Mouse (Mus musculus): Measurements from ENCODE around the gene Trim62.
A peak's percentile ranks its signal among the peaks of the same experiment; 100 is the strongest.

Gene Trim62

DNA sequence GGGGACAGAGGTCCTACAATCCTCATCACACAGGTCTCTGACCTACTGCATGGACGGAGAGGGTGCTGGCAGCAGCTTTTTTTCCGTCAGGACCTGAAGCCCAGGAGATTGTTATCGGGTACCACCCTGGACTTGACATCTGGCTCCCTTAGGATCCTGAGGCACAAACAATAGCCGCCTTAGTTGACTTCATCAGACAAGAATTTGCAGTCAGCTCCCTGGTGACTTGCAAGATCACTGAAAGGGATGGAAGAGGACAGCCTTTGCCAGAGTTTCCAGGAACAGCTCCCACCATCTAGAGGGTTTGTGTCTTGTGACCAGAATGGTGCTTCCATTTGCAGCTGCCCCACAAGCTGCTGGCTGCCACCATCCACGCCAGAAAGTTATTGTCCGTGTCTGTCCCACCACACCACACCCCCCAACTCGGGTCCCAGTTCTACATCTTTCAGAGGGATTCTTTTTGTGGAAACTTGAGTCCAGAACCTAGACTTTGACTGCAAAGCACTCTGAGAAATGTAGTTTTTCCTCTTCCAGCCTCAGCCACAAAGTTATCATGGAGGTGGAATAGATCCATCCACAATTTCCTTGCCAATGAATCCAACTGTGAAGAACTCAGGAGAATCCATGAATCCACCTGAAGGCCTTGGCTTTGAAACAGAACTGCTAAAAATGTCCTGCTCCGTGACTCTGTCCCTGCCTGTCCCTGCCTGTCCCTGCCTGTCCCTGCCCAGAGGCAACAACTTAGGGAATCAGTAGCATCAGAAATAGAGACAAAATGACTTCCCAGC lies 27.1 kb downstream of the Trim62 start:
- peak in 1 of 2 experiments; percentile 41 for DNase-seq

DNA sequence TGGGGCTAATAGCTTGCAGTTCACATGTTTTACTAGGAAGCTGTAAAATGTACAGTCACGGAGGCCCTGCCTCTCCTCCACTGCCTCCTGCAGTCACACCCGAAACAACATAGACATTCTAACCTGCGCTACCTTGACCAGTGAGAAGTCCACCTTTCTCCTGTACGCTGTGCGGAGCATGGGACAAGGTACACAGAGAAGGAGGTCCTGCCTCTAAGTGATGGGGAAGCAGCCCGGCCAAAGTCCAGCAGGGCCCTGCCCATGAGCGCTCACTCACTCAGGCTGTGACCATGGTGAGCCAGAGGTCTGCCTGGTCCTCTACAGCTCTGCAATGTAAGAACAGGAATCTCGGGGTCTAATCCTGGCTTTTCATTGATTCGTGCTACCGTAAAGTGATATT lies 28.7 kb downstream of the Trim62 start:
- no peak for DNase-seq

DNA sequence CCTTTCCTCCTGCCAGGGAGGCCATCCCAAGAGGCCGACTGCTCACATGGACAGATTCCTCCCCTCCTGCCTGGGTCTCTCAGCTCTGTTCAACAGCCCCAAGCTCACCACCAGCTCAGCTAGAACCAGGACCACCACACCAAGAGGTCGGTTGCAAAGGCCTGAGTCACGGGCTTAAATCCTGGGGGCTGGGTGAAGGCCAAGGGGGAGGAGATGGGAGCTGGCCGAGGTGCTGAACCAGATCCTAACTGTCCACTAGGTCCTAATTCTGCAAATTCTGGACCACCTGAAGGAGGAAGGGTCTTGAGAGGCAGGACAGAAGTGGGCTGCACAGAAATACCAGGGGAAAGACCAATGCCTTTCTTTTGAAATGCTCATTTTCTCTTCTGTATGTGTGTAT lies 30.4 kb downstream of the Trim62 start:
- no peak for DNase-seq

DNA sequence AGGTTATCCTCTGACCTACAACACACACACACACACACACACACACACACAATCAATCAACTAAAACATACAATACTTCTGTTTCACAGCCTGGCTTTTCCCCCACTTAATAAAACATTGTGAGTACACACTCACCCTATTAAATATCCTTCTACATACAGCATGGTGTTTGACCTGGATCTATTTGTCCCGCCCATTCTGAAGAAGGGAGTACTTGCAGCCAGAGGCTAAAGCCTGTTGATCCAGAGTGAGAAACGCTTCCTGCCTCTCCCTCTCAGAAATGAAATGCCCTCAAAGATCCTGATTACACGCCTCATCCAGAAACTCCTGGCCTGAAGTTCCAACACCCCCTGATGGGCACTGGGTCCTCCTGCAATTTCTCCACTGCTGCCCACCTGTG lies 33.7 kb downstream of the Trim62 start:
- no peak for DNase-seq

DNA sequence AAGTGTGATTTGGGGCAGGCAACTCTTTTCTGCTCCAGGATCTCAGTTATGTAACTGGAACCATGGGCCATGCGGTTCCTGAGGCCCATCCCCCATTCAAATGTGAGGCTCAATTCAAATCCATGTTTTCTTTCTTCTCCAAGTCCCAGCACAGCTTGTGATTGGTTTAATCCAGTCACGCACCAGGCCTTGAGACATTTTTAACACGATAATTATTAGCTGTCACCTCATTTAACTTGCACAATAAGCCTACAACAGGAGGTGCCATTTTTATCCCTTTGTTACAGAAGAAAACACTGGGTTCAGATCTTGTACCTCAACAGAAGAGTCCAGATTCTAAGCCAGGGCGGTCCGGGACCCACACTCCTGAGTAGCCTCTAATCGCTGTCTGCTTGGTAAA lies 34.4 kb downstream of the Trim62 start:
- DNase-seq: no peak

DNA sequence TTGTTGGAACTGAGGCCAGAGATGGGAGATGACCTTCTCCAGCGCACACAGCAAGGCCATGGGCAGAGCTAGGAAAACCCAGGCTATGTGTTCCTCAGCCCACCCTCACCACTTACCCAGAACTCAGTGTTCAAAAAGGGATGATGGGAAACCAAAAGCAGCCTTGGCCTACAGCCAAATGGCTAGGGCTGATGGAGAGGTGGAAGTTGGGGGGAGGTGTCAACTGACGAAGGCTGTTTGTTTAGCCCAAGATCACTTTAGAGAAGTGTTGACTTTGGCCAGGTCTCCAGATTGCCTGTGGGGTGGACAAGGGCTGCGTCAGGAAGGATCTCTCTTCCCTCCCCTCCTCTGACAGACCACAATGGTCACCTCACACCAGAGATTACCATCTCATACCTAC lies 34.8 kb downstream of the Trim62 start:
- no peak for DNase-seq

DNA sequence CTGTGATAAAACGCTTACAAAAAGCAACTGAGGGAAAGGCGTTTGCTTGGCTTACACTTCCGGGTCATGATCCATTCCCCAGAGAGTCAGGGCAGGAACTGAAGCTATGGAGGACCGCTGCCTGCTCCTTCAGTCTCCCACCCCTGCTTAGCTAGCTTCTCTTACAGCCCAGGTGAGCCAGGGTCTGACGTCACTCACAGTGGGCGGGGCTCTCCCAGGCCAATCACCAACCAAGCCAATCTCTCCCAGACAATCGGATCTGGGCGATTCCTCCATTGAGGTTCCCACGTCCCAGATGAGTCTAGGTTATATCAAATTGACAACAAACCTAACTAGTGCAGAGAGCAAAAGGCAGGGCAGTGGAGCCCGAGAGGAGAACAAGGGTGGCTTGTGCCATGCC lies 35.7 kb downstream of the Trim62 start:
- no peak for DNase-seq

DNA sequence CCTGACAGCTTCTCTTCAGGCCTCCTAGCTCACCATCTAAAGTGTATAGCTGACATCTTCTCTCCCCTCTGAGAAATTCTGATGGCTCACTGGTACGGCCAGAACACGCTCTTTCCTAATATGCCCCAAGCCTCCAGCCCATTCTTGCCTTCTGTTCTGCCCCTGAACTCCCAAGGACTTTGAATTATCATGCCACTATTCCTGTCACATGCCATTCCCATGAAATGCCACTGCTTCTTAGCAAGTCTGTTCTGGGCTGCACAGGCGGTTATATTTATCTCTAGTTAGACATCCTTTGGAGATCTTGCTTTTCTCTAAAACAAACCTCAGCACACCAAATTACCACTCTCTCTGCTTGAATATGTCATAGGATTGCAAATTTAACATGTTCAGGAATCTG lies 40.2 kb downstream of the Trim62 start:
- no peak for DNase-seq

DNA sequence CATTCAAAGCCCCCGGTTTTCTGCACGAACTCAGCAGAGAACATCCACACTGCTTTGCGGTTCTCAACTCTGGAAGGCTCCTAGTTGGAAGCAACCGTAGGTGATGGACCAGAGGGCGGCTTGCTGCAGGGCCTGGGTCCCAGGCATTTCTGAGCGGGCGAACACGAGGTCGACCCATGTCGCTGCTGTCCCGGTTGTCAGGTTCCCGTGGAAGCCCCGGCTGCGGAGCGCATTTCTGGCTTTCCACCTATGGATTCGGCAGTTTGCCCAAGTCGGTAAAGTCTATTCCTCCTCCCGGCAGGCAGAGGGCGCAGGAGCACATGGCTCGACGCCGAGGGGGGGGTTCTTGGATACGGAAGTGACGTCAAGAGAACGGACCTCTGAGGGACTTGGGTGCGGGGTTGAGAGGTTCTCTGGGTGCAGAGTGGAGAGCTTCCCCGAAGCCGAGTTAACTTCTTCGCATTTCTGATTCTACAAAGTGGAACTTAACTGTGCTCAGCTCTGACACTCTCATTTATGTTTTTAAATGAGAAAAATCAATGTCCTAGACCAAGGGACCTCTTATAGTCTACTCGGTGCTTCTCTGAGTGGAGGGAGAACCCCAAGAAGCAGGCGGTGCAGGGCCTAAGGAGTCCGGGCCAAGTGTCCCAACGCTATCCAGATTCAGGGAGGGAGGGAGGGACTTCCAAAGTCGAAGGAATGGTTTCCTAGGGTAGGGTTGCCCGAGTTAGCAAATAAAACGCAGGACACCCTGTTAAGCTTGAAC lies 41.6 kb downstream of the Trim62 start:
- DNase-seq: peak; percentile 94 to 95

DNA sequence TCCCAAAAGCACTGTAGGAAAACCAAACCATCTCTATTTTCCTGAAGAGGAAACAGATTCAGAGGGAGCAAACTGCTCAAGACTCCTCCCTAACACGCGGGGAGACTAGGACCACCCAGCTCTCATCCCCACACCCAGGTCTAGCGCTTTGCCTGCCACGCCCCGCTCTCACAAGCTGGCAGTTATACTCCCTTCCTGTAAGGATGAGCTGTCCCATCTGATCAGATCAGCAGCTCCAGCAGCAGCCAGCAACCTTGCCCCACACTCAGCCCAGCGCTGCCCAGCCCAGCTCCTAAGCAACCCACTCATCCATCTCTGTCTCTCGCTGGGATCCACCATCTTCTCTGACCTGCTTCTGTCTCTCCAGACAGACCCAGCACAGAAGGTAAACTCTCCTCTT lies 49.4 kb downstream of the Trim62 start:
- DNase-seq: no peak

DNA sequence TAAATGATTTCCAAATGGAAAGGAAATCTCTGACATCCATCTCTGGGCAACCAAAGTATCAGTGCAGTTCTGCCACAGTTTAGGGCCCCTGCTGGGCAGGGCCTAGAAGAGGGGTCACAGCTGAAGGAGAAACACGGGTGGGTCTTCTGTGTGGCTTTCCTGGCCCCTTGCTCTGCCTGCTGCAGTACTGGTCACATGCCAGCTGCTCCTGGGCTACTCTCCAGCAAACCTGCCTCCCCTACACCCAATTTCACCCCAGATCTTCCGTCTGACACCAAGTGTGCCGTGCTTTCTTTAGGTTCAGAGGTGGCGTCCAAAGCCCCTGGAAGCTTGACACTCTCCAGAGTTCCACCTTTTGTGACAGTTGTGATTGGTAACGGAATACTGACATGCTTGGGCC lies 52.2 kb downstream of the Trim62 start:
- peak in 1 of 2 experiments; percentile 58 for DNase-seq

DNA sequence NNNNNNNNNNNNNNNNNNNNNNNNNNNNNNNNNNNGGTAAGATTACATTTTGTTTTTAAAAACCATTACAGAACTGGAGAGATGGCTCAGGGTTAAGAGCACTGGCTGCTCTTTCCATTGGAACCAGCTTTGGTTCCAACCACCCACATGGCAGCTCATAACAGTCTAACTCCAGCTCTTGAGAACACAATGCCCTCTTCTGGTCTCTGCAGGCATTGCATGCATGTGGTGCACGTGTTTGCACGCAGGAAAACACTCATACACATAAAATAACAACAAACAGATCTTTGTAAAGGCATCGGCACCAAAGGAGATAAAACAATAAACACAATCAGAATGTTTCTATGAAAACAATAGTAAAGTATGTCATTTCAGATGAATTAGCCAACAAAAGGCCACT lies 59.0 kb downstream of the Trim62 start:
- no peak for DNase-seq

DNA sequence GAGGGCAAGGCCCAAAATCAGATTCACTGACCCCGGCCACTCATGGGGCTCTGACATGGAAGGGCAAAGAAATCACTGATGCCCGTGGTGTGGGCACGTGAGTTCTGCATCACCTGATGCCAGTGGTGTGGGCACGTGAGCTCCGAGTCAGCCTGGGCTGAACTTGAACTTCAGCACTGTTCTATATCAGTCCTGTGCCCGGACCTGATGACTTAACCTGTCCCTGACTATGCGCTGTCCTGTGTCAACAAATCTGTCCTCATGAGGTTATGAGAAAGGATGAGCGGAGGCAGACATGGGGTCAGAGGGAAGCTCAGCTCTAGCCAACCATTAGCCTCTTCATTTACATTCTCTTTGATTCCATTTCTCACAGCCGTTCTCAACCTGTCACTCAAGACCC lies 63.4 kb downstream of the Trim62 start:
- no peak for DNase-seq

DNA sequence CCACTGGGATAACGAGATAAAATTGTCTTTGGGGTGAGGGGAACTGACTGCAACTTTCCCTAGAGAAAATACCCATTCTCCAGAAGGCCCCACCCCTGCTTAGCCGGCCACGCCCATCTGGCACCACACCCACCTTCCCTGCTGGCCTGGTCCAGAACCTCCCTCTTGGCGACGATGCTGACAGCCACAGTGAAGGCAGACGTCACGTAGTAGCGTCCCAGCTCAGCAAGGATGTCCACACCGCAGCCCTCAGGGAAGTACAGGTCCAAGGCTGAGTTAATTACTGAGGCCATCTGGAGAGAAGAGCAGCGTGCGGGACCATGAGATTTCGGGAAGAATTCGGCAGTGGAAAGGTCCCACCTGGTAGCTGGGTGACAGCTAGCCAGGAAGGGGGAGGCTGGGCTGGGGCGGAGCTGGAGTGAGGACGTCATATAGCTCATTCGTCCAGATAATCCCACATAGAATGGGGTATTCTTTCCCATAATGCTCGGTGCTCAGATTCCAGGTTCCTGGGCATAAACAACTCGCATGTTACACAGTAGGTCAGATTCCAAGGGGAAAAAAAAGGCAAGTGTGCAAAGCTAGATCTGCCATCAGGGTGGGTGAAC lies 64.0 kb downstream of the Trim62 start:
- peak in 1 of 2 experiments; percentile 63 for DNase-seq

DNA sequence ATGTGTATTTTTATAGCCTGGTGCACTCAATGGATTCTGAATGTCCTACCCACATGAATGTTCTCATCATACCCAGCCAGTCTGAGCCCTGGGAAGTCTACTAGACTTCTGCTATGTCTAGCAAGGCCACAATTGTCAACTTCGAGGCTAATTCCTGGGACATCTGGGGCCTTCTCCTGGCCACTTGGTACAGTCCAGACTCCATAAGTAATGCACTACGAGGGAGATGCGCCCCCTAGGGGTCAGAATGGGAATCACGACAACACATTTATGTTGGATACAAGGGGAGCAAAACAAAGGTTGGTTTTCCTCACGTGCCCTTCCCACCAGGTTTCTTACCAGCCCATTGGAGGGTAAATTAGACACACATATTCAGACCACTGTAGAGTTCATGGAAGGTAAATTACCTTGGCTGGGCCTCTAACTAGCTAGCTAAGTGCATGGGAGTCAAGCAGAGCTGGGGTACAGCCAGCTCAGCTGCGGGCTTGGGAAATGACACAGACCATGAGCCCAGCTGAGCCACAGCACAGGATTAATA lies 64.8 kb downstream of the Trim62 start:
- peak; percentile 59 to 84 for DNase-seq

DNA sequence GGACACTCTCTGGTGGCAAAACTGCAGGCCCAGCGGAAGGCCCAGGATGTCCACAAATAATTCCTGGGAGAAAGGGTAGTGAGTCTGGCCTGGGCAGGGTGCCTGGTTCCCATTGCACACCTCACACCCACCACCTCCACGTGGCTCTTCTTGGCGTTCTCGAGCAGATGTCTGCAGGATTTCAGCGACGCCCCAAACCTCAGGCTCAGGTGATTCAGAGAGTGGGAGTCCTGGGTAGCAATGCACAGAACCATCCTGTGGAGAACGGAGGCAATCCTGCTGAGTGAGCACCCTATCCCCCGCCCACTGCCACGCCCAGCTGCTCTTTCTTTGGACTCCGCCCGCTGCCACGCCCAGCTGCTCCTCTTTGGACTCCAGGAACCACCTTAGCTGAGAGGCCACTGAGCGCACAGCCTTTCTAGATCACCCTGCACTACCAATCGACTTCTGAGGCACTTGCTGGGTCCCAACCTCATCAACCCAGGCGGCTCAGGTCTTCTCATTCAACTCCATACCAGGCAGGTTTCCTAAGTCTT lies 66.2 kb downstream of the Trim62 start:
- DNase-seq: no peak

DNA sequence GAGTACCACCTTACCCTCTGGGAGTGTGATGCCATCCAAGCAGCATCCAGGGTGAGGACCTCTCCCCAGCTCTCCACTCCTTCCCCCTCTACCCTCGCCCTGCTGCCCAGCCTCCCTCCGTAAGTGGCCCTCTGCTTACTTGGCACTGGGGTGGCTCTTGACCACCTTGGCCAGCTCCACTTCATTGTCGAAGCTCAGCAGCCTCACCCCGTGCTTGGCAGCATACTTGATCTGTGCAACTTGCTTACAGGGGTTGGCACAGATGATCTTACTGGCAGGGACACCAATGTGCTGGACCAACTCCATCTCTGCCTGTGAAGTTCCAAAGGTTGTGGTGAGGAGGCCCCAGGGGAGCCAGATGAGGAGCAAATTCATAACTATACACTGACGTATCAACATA lies 67.1 kb downstream of the Trim62 start:
- peak; percentile 52 to 61 for DNase-seq

DNA sequence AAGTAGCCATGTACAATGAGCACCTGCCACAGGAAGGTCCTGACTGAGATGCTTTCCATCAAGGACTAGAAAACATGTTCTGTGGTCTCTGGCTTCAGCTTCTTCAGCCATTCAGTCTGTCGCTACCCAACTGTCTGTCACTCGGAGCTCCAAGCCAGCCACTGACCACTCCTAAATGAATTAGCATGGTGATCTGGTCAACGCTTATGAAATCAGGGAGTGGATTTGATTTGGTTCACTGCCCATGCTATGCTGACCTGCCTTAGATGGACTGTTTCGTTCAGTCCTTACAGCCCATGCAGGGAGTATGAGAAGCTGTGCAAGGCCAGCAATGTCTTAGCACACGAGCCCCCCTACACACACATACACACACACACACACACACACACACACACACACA lies 70.5 kb downstream of the Trim62 start:
- no peak for DNase-seq

DNA sequence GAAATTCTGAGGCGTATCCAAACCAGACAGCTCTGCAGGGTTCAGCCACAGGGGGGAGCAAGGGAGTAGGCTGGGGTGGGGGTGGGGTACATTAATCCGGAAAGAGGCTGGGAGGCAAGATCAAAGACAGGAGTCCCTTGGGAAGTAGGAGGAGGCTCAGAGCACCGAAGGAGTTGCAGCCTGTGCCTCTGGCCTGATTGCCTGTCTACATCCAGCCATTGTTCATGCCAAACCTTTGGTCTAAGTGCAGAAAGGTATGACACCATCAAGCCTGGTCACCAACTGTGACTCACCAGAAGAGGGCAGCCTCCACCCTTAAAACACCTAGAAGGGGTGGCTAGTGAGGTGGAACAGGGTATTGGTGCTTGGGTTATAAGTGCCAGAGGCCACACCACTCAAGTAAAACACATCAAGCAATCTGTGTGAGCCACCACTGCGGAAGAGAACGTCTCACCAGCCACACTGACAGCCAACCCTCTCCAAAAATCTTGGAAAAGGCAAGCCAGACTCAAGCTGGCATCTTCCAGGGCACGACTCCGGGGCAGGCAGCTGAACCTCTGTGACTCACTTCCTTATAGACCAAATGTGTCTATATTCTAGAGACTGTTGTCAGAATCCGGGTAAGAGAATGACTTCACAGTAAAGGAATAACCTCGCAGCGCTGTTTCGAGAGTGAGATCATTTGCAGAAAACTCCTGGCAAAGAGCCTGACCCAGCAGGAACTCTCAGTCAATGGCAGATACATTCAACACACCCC lies 74.0 kb downstream of the Trim62 start:
- peak; percentile 66 to 78 for DNase-seq

DNA sequence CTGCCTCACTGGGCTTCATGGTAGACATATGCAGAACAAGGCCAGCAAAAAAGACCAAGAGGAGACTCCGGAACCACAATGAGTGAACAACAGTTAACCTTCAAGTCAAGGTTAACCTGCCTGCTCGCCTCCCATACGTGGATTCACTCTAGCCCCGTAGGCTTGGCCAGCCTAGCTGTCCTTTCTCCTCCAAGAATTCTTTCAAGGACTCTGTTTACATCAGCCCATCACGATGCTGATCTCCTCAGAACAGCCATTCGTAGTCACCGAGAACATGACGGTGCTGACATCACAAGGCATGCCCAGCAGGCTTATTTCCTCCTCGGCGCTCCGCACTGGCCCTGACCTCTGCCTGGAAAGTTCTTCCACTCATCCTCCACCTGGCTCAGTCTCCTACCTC lies 74.8 kb downstream of the Trim62 start:
- no peak for DNase-seq

DNA sequence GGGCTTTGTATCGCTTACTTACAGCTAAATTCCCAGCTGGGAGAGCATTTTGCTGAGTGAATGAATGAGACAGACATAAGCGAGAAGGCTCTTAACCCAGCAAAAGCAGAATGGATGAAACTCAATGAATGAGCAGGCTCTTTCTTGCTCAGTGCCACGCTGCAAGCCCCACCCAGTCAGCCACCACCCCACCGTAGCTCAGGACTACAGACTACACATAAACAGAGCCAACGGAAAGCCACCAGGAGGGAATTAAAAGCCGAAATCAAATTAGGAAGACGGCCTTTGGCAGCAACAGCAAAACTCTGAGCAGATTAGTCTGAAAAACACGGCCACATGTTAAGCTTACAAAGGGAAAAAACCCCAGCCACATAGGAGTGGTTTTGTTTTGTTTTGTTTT lies 75.5 kb downstream of the Trim62 start:
- no peak for DNase-seq

DNA sequence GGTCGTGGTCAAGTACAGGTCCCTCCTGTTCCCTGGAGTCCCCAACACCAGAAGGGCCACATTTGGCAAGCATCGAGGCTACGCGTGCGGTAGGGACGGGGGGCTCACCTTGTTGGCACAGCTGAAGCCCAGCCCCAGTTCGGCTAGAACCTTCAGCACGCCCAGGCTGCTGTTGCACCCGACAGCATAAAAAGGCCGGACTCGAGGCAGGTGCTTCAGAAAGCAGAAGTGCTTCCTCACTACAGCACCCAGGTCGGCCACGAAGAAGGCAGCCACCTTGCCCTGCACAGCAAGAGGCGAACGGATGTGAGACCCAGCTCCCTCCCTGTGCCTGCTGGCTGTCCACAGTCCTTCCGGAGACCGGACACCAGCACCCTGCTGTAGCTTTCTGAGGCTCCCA lies 76.3 kb downstream of the Trim62 start:
- DNase-seq: no peak
